ENCODE assay signal across 8 mouse cellular contexts in genomic region chr11:96124052-96124914, GRCm38 (mm10). TPM values are rescaled to one million over a fixed set of nuclear protein-coding genes. Genes with fewer than 3 reads are reported as not detected.
DNase-seq lines count a peak whose midpoint lies in the region; ATAC-seq and TF ChIP-seq lines count a peak whose summit lies in the region.

No protein-coding gene starts in this region.

- WGBS in kidney, embryonic 15.5 days: 2% methylated on average over 45 of the region's 45 CpGs
- 3% methylated on average over 45 of the region's 45 CpGs for WGBS in stomach, embryonic 14.5 days

- peak overlapping the region; percentile 85 for H3K4me2 ChIP-seq in kidney, embryonic 15.5 days
- peak overlapping the region; percentile 84 for H3K4me2 ChIP-seq in stomach, embryonic 14.5 days (replicated peaks; ENCODE audit: low read depth, low read length)

- peaks cover 50% of the 10 kb centered on the region for H3K27me3 ChIP-seq in kidney, embryonic 15.5 days
- H3K27me3 ChIP-seq in stomach, embryonic 14.5 days (ENCODE audit: control insufficient read depth, insufficient read depth, low read length): peaks cover 3% of the 10 kb centered on the region; the same call in 1 of the 2 replicates

- H3K9me3 ChIP-seq in kidney, embryonic 15.5 days (replicated peaks): no peaks in the 10 kb centered on the region
- H3K9me3 ChIP-seq in stomach, embryonic 14.5 days (ENCODE audit: control insufficient read depth, low read depth, low read length): no peaks in the 10 kb centered on the region

- H3K9ac ChIP-seq in kidney, embryonic 15.5 days: peak overlapping the region; percentile 15; the same call in 1 of the 2 replicates
- no peak overlapping the region for H3K9ac ChIP-seq in stomach, embryonic 14.5 days (replicated peaks; ENCODE audit: low read depth, low read length)

- peaks cover 12% of the 10 kb centered on the region for H3K4me1 ChIP-seq in kidney, embryonic 15.5 days
- H3K4me1 ChIP-seq in stomach, embryonic 14.5 days (ENCODE audit: control insufficient read depth, insufficient read depth, low read length): no peaks in the 10 kb centered on the region

- no peaks in the 10 kb centered on the region for H3K36me3 ChIP-seq in kidney, embryonic 15.5 days
- H3K36me3 ChIP-seq in stomach, embryonic 14.5 days (ENCODE audit: control insufficient read depth, insufficient read depth, low read length): no peaks in the 10 kb centered on the region

- no peak overlapping the region for H3K27ac ChIP-seq in gastrocnemius, adult 2 months
- H3K27ac ChIP-seq in kidney, embryonic 15.5 days: no peak overlapping the region
- H3K27ac ChIP-seq in stomach, embryonic 14.5 days (ENCODE audit: low read length): no peak overlapping the region

- DNase-seq in gastrocnemius, adult 2 months: peak; percentile 29
- no peak for DNase-seq in gastrocnemius, adult 8-10 months (ENCODE audit: low spot score in 2 of 2)
- DNase-seq in adrenal gland, adult 2 months: peak; percentile 67
- peak; percentile 7 for DNase-seq in lung, postnatal 36 days
- no peak for DNase-seq in left cerebral cortex, adult 9 months (ENCODE audit: low spot score in 2 of 2)

- peak overlapping the region; percentile 65 for H3K4me3 ChIP-seq in gastrocnemius, adult 2 months
- peak overlapping the region; percentile 46 for H3K4me3 ChIP-seq in kidney, embryonic 15.5 days (replicated peaks)
- H3K4me3 ChIP-seq in stomach, embryonic 14.5 days (ENCODE audit: low read depth, low read length): peak overlapping the region; percentile 37

- intact Hi-C loops in gastrocnemius, adult 2 months (cut with DNase I): no loop called here

- ATAC-seq in granulocyte monocyte progenitor cell, adult 5-6 weeks (replicated peaks; ENCODE audit: poor library complexity, severe bottlenecking): peak; percentile 22
- peak; percentile 69 for ATAC-seq in kidney, embryonic 15.5 days (replicated peaks; ENCODE audit: low FRiP score)
- peak; percentile 77; the same call in 1 of the 2 replicates for ATAC-seq in stomach, embryonic 14.5 days (ENCODE audit: insufficient number of reproducible peaks, insufficient read depth, low FRiP score, low read depth)

- no peak for TF ChIP-seq CTCF in gastrocnemius, adult 2 months (IDR thresholded peaks at IDR 0.05)

RNA-seq across cellular contexts. Expression of gene Ttll6, which starts 9.3 kb away (rescaled TPM):
- not detected for total RNA-seq in gastrocnemius, adult 2 months (2021)
- not detected for total RNA-seq in gastrocnemius, adult 8-10 months (2022)
- total RNA-seq in adrenal gland, adult 2 months (2021): not detected
- 0.03 TPM in 1 of 2 replicates, not detected in the other for polyA plus RNA-seq in adrenal gland, adult 2 months (2012; rRNA removed)
- total RNA-seq in granulocyte monocyte progenitor cell, adult 5-6 weeks (2014; fragmentation: Nextera tagmentation): not detected in 2 replicates
- total RNA-seq in granulocyte monocyte progenitor cell, adult 5-6 weeks (2017): not detected in 2 replicates
- polyA plus RNA-seq in kidney, embryonic 15.5 days (2015; fragmentation: Nextera tagmentation; extraction: Ambion mirVana): 0.05 TPM in 1 of 2 replicates, not detected in the other
- polyA plus RNA-seq in stomach, embryonic 14.5 days (2014; fragmentation: Nextera tagmentation; extraction: Ambion mirVana): 0.12 TPM in 1 of 2 replicates, not detected in the other

RNA-seq across cellular contexts. Expression of gene Calcoco2, which starts 12.5 kb away (rescaled TPM):
- not detected for total RNA-seq in gastrocnemius, adult 2 months (2021)
- not detected for total RNA-seq in gastrocnemius, adult 8-10 months (2022)
- not detected for total RNA-seq in adrenal gland, adult 2 months (2021)
- polyA plus RNA-seq in adrenal gland, adult 2 months (2012; rRNA removed): not detected in 2 replicates
- total RNA-seq in granulocyte monocyte progenitor cell, adult 5-6 weeks (2014; fragmentation: Nextera tagmentation): not detected in 2 replicates
- total RNA-seq in granulocyte monocyte progenitor cell, adult 5-6 weeks (2017): not detected in 2 replicates
- polyA plus RNA-seq in kidney, embryonic 15.5 days (2015; fragmentation: Nextera tagmentation; extraction: Ambion mirVana): not detected in 2 replicates
- 0.15 TPM in 1 of 2 replicates, not detected in the other for polyA plus RNA-seq in stomach, embryonic 14.5 days (2014; fragmentation: Nextera tagmentation; extraction: Ambion mirVana)

RNA-seq across cellular contexts. Expression of gene Atp5g1, which starts 48.8 kb away (rescaled TPM):
- 1,000 to 10,000 TPM; 1,178 to 1,786 TPM for total RNA-seq in gastrocnemius, adult 2 months (2021)
- total RNA-seq in gastrocnemius, adult 8-10 months (2022): 1,000 to 10,000 TPM; 1,235 to 1,416 (median 1,336) TPM
- total RNA-seq in adrenal gland, adult 2 months (2021): 100 to 1,000 TPM; 240 to 384 TPM
- 484 and 733 TPM in 2 replicates for polyA plus RNA-seq in adrenal gland, adult 2 months (2012; rRNA removed)
- 618 and 720 TPM in 2 replicates for total RNA-seq in granulocyte monocyte progenitor cell, adult 5-6 weeks (2014; fragmentation: Nextera tagmentation)
- total RNA-seq in granulocyte monocyte progenitor cell, adult 5-6 weeks (2017): 72.3 and 102 TPM in 2 replicates
- 648 and 705 TPM in 2 replicates for polyA plus RNA-seq in kidney, embryonic 15.5 days (2015; fragmentation: Nextera tagmentation; extraction: Ambion mirVana)
- polyA plus RNA-seq in stomach, embryonic 14.5 days (2014; fragmentation: Nextera tagmentation; extraction: Ambion mirVana): 739 and 807 TPM in 2 replicates

RNA-seq across cellular contexts. Expression of gene Ube2z, which starts 59.1 kb away (rescaled TPM):
- total RNA-seq in gastrocnemius, adult 2 months (2021): 10 to 100 TPM; 14.4 to 18.2 TPM
- total RNA-seq in gastrocnemius, adult 8-10 months (2022): 10 to 100 TPM; 15.0 to 17.9 (median 16.3) TPM
- 10 to 100 TPM; 45.3 to 46.5 TPM for total RNA-seq in adrenal gland, adult 2 months (2021)
- 17.0 and 20.7 TPM in 2 replicates for polyA plus RNA-seq in adrenal gland, adult 2 months (2012; rRNA removed)
- total RNA-seq in granulocyte monocyte progenitor cell, adult 5-6 weeks (2014; fragmentation: Nextera tagmentation): 29.1 and 34.1 TPM in 2 replicates
- total RNA-seq in granulocyte monocyte progenitor cell, adult 5-6 weeks (2017): 17.2 and 20.8 TPM in 2 replicates
- 40.6 and 42.0 TPM in 2 replicates for polyA plus RNA-seq in kidney, embryonic 15.5 days (2015; fragmentation: Nextera tagmentation; extraction: Ambion mirVana)
- 33.3 and 35.6 TPM in 2 replicates for polyA plus RNA-seq in stomach, embryonic 14.5 days (2014; fragmentation: Nextera tagmentation; extraction: Ambion mirVana)

Comparison
In these comparisons a context has a peak if more than half of its experiments do, and no peak if none do; other contexts are left out.
1. DNase-seq: peak in gastrocnemius, adult 2 months (single experiment), adrenal gland, adult 2 months (single experiment) and lung, postnatal 36 days (single experiment); none in gastrocnemius, adult 8-10 months (0 of 2) and left cerebral cortex, adult 9 months (0 of 2).
2. ATAC-seq: peak in every context shown above with its lines; median percentile 77 in stomach, embryonic 14.5 days; 69 in kidney, embryonic 15.5 days; 22 in granulocyte monocyte progenitor cell, adult 5-6 weeks.
3. Peak in every context shown above with its lines, with median percentiles within 50 percentile points of each other: H3K4me3 ChIP-seq.